In the genomic region with DNA sequence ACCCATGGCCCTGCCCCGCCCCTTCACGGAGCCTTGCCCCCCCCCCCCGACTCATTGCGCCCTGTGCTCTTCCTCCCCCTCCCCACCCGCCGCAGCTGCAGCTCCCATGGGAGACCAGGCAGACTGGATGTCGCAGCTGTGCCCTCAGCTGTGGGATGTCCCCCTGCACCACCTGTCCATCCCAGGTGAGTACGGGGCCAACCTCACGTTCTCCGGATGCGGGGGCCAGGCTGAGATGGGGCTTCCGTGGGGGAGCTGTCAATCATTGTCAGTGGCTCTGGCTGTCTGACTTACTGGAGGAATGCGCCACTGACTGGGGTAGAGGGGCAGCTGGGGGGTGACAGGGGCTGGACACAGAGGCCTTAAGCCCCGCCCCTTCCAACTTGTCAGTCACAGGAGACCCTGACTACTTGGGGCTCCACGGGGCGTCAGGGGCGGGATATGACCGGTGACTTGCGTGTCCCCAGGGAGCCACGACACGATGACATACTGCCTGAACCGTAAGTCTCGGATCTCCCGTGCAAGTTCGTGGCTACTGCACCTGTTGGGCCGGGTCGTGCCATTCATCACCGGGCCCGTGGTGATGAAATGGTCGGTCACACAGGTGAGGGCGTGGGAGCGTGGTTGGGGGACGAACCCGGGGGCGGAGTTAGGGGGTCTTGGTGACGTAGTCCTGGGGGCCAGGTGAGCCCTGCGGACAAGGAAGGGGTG, we compare ENCODE assay signal across 8 mouse cellular contexts. TPM values are rescaled to one million over a fixed set of nuclear protein-coding genes. Genes with fewer than 3 reads are reported as not detected.
A peak's percentile ranks its signal among the peaks of the same experiment; 100 is the strongest.
DNase-seq lines count a peak whose midpoint lies in the region; ATAC-seq and TF ChIP-seq lines count a peak whose summit lies in the region.

No protein-coding gene starts in this region.

- peak overlapping the region; percentile 80 for H3K4me2 ChIP-seq in forebrain, postnatal 0 days (ENCODE audit: low read depth)
- H3K4me2 ChIP-seq in lung, postnatal 0 days (replicated peaks; ENCODE audit: low read depth, low read length): peak overlapping the region; percentile 57

- peak; percentile 25 for ATAC-seq in forebrain, postnatal 0 days
- peak; percentile 11 for ATAC-seq in lung, postnatal 0 days
- no peak for ATAC-seq in monocyte, adult 5-6 weeks (replicated peaks; ENCODE audit: insufficient number of reproducible peaks, low FRiP score, low TSS enrichment, poor library complexity, severe bottlenecking)

- no peaks in the 10 kb centered on the region for H3K9me3 ChIP-seq in forebrain, postnatal 0 days (ENCODE audit: low read length)
- H3K9me3 ChIP-seq in lung, postnatal 0 days (ENCODE audit: low read length): no peaks in the 10 kb centered on the region

- peak; percentile 49 for DNase-seq in kidney, adult 11 months
- no peak for DNase-seq in kidney, adult 9 months
- DNase-seq in cerebellum, adult 11-12 months: peak; percentile 81
- DNase-seq in forebrain, postnatal 0 days: no peak
- peak; percentile 51 for DNase-seq in kidney, postnatal 10 days
- peak; percentile 37 for DNase-seq in lung, postnatal 0 days (ENCODE audit: low spot score)
- DNase-seq in right cerebral cortex, postnatal 10 days (ENCODE audit: low spot score in 2 of 2): peak; percentile 64 to 75

- no peak overlapping the region for H3K27ac ChIP-seq in forebrain, postnatal 0 days (ENCODE audit: low read depth, low read length)
- no peak overlapping the region for H3K27ac ChIP-seq in lung, postnatal 0 days (ENCODE audit: low read length)

- 3% methylated on average over 36 of the region's 37 CpGs for WGBS in forebrain, postnatal 0 days
- 2% methylated on average over 30 of the region's 37 CpGs for WGBS in lung, postnatal 0 days

- H3K9ac ChIP-seq in forebrain, postnatal 0 days: peak overlapping the region; percentile 53
- no peak overlapping the region for H3K9ac ChIP-seq in lung, postnatal 0 days (replicated peaks; ENCODE audit: low read depth)

- no peak for TF ChIP-seq EP300 in lung, postnatal 0 days (IDR thresholded peaks at IDR 0.05)

- H3K27me3 ChIP-seq in forebrain, postnatal 0 days (ENCODE audit: insufficient read depth, low read length): no peaks in the 10 kb centered on the region
- H3K27me3 ChIP-seq in lung, postnatal 0 days (replicated peaks; ENCODE audit: insufficient read depth, low read length): no peaks in the 10 kb centered on the region

- TF ChIP-seq CTCF in forebrain, postnatal 0 days (IDR thresholded peaks at IDR 0.05; ENCODE audit: low read depth): no peak
- TF ChIP-seq CTCF in lung, postnatal 0 days (IDR thresholded peaks at IDR 0.05): no peak

- peaks cover 33% of the 10 kb centered on the region for H3K36me3 ChIP-seq in forebrain, postnatal 0 days (ENCODE audit: insufficient read depth)
- peaks cover 20% of the 10 kb centered on the region for H3K36me3 ChIP-seq in lung, postnatal 0 days (ENCODE audit: insufficient read depth, low read length)

- H3K4me1 ChIP-seq in forebrain, postnatal 0 days (ENCODE audit: insufficient read depth): peaks cover 5% of the 10 kb centered on the region
- H3K4me1 ChIP-seq in lung, postnatal 0 days (ENCODE audit: insufficient read depth, low read depth, low read length): peaks cover 14% of the 10 kb centered on the region

- peak overlapping the region; percentile 39 for H3K4me3 ChIP-seq in forebrain, postnatal 0 days (ENCODE audit: low read depth, low read length)
- H3K4me3 ChIP-seq in lung, postnatal 0 days (ENCODE audit: low read depth, low read length): peak overlapping the region; percentile 28

RNA-seq across cellular contexts. Expression of a gene that starts 1.3 kb away (rescaled TPM):
- 7.9 and 8.7 TPM in 2 replicates for total RNA-seq in forebrain, postnatal 0 days (2014; rRNA removed)
- 2.9 and 4.7 TPM in 2 replicates for polyA plus RNA-seq in forebrain, postnatal 0 days (2015; fragmentation: Nextera tagmentation; extraction: Ambion mirVana)
- polyA plus RNA-seq in lung, postnatal 0 days (2015; fragmentation: Nextera tagmentation; extraction: Ambion mirVana): 1.1 TPM in 2 replicates
- 0.10 to 2.3 TPM in 2 of 3 replicates, not detected in the other for total RNA-seq in monocyte, adult 5-6 weeks (2017)

RNA-seq across cellular contexts. Expression of a gene that starts 6.9 kb away (rescaled TPM):
- 0.23 and 0.48 TPM in 2 replicates for total RNA-seq in forebrain, postnatal 0 days (2014; rRNA removed)
- 0.36 and 0.68 TPM in 2 replicates for polyA plus RNA-seq in forebrain, postnatal 0 days (2015; fragmentation: Nextera tagmentation; extraction: Ambion mirVana)
- polyA plus RNA-seq in lung, postnatal 0 days (2015; fragmentation: Nextera tagmentation; extraction: Ambion mirVana): 0.23 and 0.26 TPM in 2 replicates
- 0.39 to 0.76 TPM in 2 of 3 replicates, not detected in the other for total RNA-seq in monocyte, adult 5-6 weeks (2017)

RNA-seq across cellular contexts. Expression of a gene that starts 6.9 kb away (rescaled TPM):
- 99.2 and 103 TPM in 2 replicates for total RNA-seq in forebrain, postnatal 0 days (2014; rRNA removed)
- 62.6 TPM in 2 replicates for polyA plus RNA-seq in forebrain, postnatal 0 days (2015; fragmentation: Nextera tagmentation; extraction: Ambion mirVana)
- 26.3 and 30.9 TPM in 2 replicates for polyA plus RNA-seq in lung, postnatal 0 days (2015; fragmentation: Nextera tagmentation; extraction: Ambion mirVana)
- total RNA-seq in monocyte, adult 5-6 weeks (2017): 31.9 to 41.2 TPM (median 37.7 TPM) in 3 replicates

RNA-seq across cellular contexts. Expression of a gene that starts 8.8 kb away (rescaled TPM):
- 20.4 and 22.3 TPM in 2 replicates for total RNA-seq in forebrain, postnatal 0 days (2014; rRNA removed)
- 13.0 and 16.9 TPM in 2 replicates for polyA plus RNA-seq in forebrain, postnatal 0 days (2015; fragmentation: Nextera tagmentation; extraction: Ambion mirVana)
- polyA plus RNA-seq in lung, postnatal 0 days (2015; fragmentation: Nextera tagmentation; extraction: Ambion mirVana): 2.6 and 3.0 TPM in 2 replicates
- 6.8 to 11.4 TPM (median 11.3 TPM) in 3 replicates for total RNA-seq in monocyte, adult 5-6 weeks (2017)

RNA-seq across cellular contexts. Expression of a gene that starts 28.8 kb away (rescaled TPM):
- total RNA-seq in forebrain, postnatal 0 days (2014; rRNA removed): 0.62 and 1.7 TPM in 2 replicates
- 0.68 and 0.91 TPM in 2 replicates for polyA plus RNA-seq in forebrain, postnatal 0 days (2015; fragmentation: Nextera tagmentation; extraction: Ambion mirVana)
- polyA plus RNA-seq in lung, postnatal 0 days (2015; fragmentation: Nextera tagmentation; extraction: Ambion mirVana): 1.6 and 2.0 TPM in 2 replicates
- total RNA-seq in monocyte, adult 5-6 weeks (2017): 2.0 to 47.1 TPM (median 6.6 TPM) in 3 replicates

Comparison
In these comparisons a context has a peak if more than half of its experiments do, and no peak if none do; other contexts are left out.
1. DNase-seq: peak in kidney, adult 11 months (single experiment), cerebellum, adult 11-12 months (single experiment), kidney, postnatal 10 days (single experiment), lung, postnatal 0 days (single experiment) and right cerebral cortex, postnatal 10 days (2 of 2); none in kidney, adult 9 months (single experiment) and forebrain, postnatal 0 days (single experiment).